Mouse (Mus musculus) forebrain, embryonic 14.5 days (tissue): ENCODE results near the gene Smg7. TPM values are rescaled to one million over a fixed set of nuclear protein-coding genes. Genes with fewer than 3 reads are reported as not detected.

Experiments
- ATAC-seq: fragments of 200-750 bp; cut with Nextera tagmentation; 2 replicates; pipeline ENCODE4 v1.8.0; 2017; ENCODE audit warnings: mild to moderate bottlenecking, moderate library complexity
- DNase-seq: peaks from one replicate; pipeline ENCODE4 v3.0.0-alpha.2; 2015; ENCODE audit warnings: low spot score
- H3K27ac ChIP-seq: fragments of 300-500 bp; sonication (generic); 2 replicates; pipeline ENCODE4 v1.5.1; 2014; ENCODE audit warnings: low read depth, mild to moderate bottlenecking, control low read depth, low read length, moderate library complexity
- H3K27me3 ChIP-seq: fragments of 300-500 bp; sonication (generic); replicated peaks from 2 replicates; pipeline ENCODE4 v1.6.1; 2014; ENCODE audit warnings: low read length, control low read depth, mixed read lengths; ENCODE audit not compliant: control insufficient read depth, insufficient read depth
- H3K36me3 ChIP-seq: fragments of 300-500 bp; sonication (generic); 2 replicates; pipeline ENCODE4 v1.6.1; 2014; ENCODE audit warnings: low read length, control low read depth; ENCODE audit not compliant: control insufficient read depth, insufficient read depth
- H3K4me1 ChIP-seq: fragments of 300-500 bp; sonication (generic); 2 replicates; pipeline ENCODE4 v1.6.1; 2014; ENCODE audit warnings: antibody characterized with exemption, low read length, control low read depth; ENCODE audit not compliant: control insufficient read depth, insufficient read depth
- H3K4me2 ChIP-seq: fragments of 300-500 bp; sonication (generic); 2 replicates; pipeline ENCODE4 v1.6.1; 2014; ENCODE audit warnings: mild to moderate bottlenecking, control low read depth, low read length
- H3K4me3 ChIP-seq: fragments of 300-500 bp; sonication (generic); 2 replicates; pipeline ENCODE4 v1.5.1; 2014; ENCODE audit warnings: low read depth, low read length, control low read depth
- H3K9ac ChIP-seq: fragments of 300-500 bp; sonication (generic); 2 replicates; pipeline ENCODE4 v1.6.1; 2014; ENCODE audit warnings: mild to moderate bottlenecking, low read length, control low read depth, moderate library complexity
- H3K9me3 ChIP-seq: fragments of 300-500 bp; sonication (generic); replicated peaks from 2 replicates; pipeline ENCODE4 v1.6.1; 2016; ENCODE audit warnings: low read length, control low read depth, mixed read lengths; ENCODE audit not compliant: control insufficient read depth
- whole genome bisulfite sequencing: fragments of 180-500 bp; shearing (Covaris S2); extraction: QIAGEN DNeasy Blood & Tissue Kit; methylation state at CpG from one replicate; pipeline ENCODE4 v1.1.7; 2014; 5-methylcytosine and 5-hydroxymethylcytosine counted together
- polyA plus RNA-seq: library from polyadenylated mRNA; unstranded; fragments of >200 nt; fragmentation: Nextera tagmentation; extraction: Ambion mirVana; gene quantifications from 2 replicates; pipeline ENCODE4 v1.2.1, GENCODE M21; 2014

Smg7 gene
- polyA plus RNA-seq, 1 experiment from 2014 or later: 31.0 TPM

- 82% methylated on average over 5 of the region's 5 CpGs for WGBS
- no peaks in the 10 kb centered on the region for H3K4me1 ChIP-seq
- no peak overlapping the region for H3K9ac ChIP-seq
- no peaks in the 10 kb centered on the region for H3K27me3 ChIP-seq
- no peak overlapping the region for H3K4me2 ChIP-seq
- peaks cover 18% of the 10 kb centered on the region for H3K36me3 ChIP-seq
- no peak overlapping the region for H3K4me3 ChIP-seq
- no peak for ATAC-seq
- no peak for DNase-seq
- H3K27ac ChIP-seq: no peak overlapping the region
- no peaks in the 10 kb centered on the region for H3K9me3 ChIP-seq
Measured at GRCm38 (mm10) chr1:152831619-152832018, 70.8 kb downstream of the Smg7 start.

- H3K4me3 ChIP-seq: no peak overlapping the region
- WGBS: 78% methylated on average over 8 of the region's 8 CpGs
- H3K27ac ChIP-seq: no peak overlapping the region
- peak; percentile 71 for DNase-seq
- H3K4me2 ChIP-seq: no peak overlapping the region
- H3K27me3 ChIP-seq: no peaks in the 10 kb centered on the region
- H3K9ac ChIP-seq: no peak overlapping the region
- peak; percentile 80 for ATAC-seq
- H3K4me1 ChIP-seq: no peaks in the 10 kb centered on the region
- H3K9me3 ChIP-seq: no peaks in the 10 kb centered on the region
- H3K36me3 ChIP-seq: peaks cover 12% of the 10 kb centered on the region; the same call in 1 of the 2 replicates
Measured at GRCm38 (mm10) chr1:152831003-152831402, 71.4 kb downstream of the Smg7 start.

DNA sequence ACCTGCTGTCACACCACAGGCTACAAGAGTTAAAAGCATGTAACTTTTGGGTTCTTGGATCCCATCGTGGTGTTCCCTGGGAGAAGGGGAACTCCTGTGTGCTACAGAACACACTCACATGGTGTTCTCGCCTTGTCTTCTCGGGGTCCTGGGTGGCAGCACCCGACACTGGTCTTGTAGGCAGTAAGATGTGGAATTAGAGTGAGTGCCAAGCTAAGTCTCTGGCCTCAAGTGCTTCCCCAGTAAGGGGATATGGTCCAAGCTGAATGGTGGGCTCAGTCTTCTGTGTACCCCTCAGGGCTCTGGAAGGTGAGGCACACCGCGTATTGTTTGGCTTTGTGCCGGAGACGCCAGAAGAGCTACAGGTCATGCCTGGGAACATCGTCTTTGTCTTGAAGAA lies 72.4 kb downstream of the Smg7 start:
- 95% methylated on average over 9 of the region's 9 CpGs for WGBS
- Histone ChIP-seq H3K4me3 (no peak overlapping the region), H3K9me3 (no peaks in the 10 kb centered on the region), H3K27me3 (no peaks in the 10 kb centered on the region), H3K27ac (no peak overlapping the region), H3K9ac (no peak overlapping the region), H3K36me3 (0 out of 2 replicates have a peak, but pooled peaks cover 4% of the 10 kb centered on the region), H3K4me1 (no peaks in the 10 kb centered on the region), H3K4me2 (no peak overlapping the region)
- DNase-seq (no peak), ATAC-seq (0 out of 2 replicates have a peak, but pooled peaks have one; percentile 3)

- H3K27ac ChIP-seq: no peak overlapping the region
- no peaks in the 10 kb centered on the region for H3K9me3 ChIP-seq
- no peak overlapping the region for H3K9ac ChIP-seq
- H3K4me3 ChIP-seq: no peak overlapping the region
- no peak overlapping the region for H3K4me2 ChIP-seq
- H3K4me1 ChIP-seq: no peaks in the 10 kb centered on the region
- DNase-seq (no peak), ATAC-seq (no peak)
- H3K27me3 ChIP-seq: no peaks in the 10 kb centered on the region
- 87% methylated on average over 10 of the region's 10 CpGs for WGBS
- H3K36me3 ChIP-seq: 0 out of 2 replicates have a peak, but pooled peaks cover 2% of the 10 kb centered on the region
Measured at GRCm38 (mm10) chr1:152828637-152829355, 73.7 kb downstream of the Smg7 start.

- no peak overlapping the region for H3K9ac ChIP-seq
- H3K27ac ChIP-seq: no peak overlapping the region
- WGBS: 72% methylated on average over 5 of the region's 5 CpGs
- no peak for ATAC-seq
- H3K27me3 ChIP-seq: no peaks in the 10 kb centered on the region
- no peaks in the 10 kb centered on the region for H3K9me3 ChIP-seq
- no peak overlapping the region for H3K4me3 ChIP-seq
- no peaks in the 10 kb centered on the region for H3K4me1 ChIP-seq
- H3K4me2 ChIP-seq: no peak overlapping the region
- 0 out of 2 replicates have a peak, but pooled peaks cover 2% of the 10 kb centered on the region for H3K36me3 ChIP-seq
- DNase-seq: no peak
Measured at GRCm38 (mm10) chr1:152828168-152828567, 74.3 kb downstream of the Smg7 start.

- DNase-seq (no peak), ATAC-seq (no peak)
- no peak overlapping the region for H3K9ac ChIP-seq
- H3K36me3 ChIP-seq: no peaks in the 10 kb centered on the region
- 90% methylated on average over 5 of the region's 5 CpGs for WGBS
- 0 out of 2 replicates have a peak, but pooled peaks cover 2% of the 10 kb centered on the region for H3K9me3 ChIP-seq
- H3K4me2 ChIP-seq: no peak overlapping the region
- H3K27ac ChIP-seq: no peak overlapping the region
- H3K4me1 ChIP-seq: no peaks in the 10 kb centered on the region
- H3K4me3 ChIP-seq: no peak overlapping the region
- no peaks in the 10 kb centered on the region for H3K27me3 ChIP-seq
Measured at GRCm38 (mm10) chr1:152826446-152826845, 76.0 kb downstream of the Smg7 start.

- H3K36me3 ChIP-seq: no peaks in the 10 kb centered on the region
- no peak for ATAC-seq
- no peak overlapping the region for H3K4me2 ChIP-seq
- no peak overlapping the region for H3K4me3 ChIP-seq
- no peaks in the 10 kb centered on the region for H3K4me1 ChIP-seq
- 0 out of 2 replicates have a peak, but pooled peaks cover 2% of the 10 kb centered on the region for H3K9me3 ChIP-seq
- no peak overlapping the region for H3K9ac ChIP-seq
- no peak overlapping the region for H3K27ac ChIP-seq
- H3K27me3 ChIP-seq: no peaks in the 10 kb centered on the region
- DNase-seq: no peak
- 78% methylated on average over 9 of the region's 9 CpGs for WGBS
Measured at GRCm38 (mm10) chr1:152824206-152824605, 78.2 kb downstream of the Smg7 start.

GRCm38 (mm10) chr1:152821746-152822145 lies 80.7 kb downstream of the Smg7 start:
- Histone ChIP-seq H3K27ac (no peak overlapping the region), H3K9ac (no peak overlapping the region), H3K9me3 (0 out of 2 replicates have a peak, but pooled peaks cover 2% of the 10 kb centered on the region), H3K4me3 (no peak overlapping the region), H3K4me2 (no peak overlapping the region), H3K27me3 (no peaks in the 10 kb centered on the region), H3K4me1 (peaks cover 9% of the 10 kb centered on the region), H3K36me3 (no peaks in the 10 kb centered on the region)
- ATAC-seq (no peak), DNase-seq (no peak)
- 85% methylated on average over 4 of the region's 4 CpGs for WGBS

DNA sequence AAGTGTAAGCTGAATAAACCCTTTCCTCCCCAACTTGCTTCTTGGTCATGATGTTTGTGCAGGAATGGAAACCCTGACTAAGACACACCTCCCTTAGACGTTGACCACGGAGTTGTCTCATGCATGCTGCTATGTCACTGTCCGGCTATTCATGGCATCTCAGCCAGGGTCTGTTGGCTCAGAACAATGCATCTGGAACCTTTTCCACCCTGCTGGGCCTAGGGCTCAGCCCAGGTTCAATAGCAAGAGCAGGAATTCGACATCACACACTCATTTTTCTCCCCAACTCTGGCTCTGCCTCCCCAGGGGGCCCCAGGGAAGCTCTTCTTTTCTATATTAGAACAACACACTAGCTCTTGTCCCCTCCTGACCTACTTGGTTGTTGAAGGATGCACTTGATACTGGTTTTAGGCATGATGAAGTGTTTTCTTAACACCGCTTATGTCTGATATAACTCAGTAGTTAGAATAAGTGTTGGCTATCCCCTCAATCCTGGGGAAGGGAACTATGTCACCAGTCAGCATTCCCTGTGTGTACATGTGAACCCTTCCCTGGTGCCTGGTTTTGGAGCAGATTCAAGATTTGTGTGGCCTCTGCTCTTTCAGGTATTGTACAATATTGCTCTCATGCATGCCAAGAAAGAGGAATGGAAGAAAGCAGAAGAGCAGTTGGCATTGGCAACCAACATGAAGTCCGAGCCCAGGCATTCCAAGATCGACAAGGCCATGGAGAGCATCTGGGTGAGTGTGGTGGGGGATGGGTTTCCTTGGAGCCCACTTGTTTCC lies 81.3 kb downstream of the Smg7 start:
- ATAC-seq: no peak
- no peak overlapping the region for H3K9ac ChIP-seq
- 78% methylated on average over 7 of the region's 7 CpGs for WGBS

More for the DNA sequence above, 81.3 kb downstream of the Smg7 start:
- H3K4me3 ChIP-seq: no peak overlapping the region
- no peak overlapping the region for H3K27ac ChIP-seq
- H3K4me1 ChIP-seq: peaks cover 15% of the 10 kb centered on the region
- no peaks in the 10 kb centered on the region for H3K27me3 ChIP-seq
- no peak overlapping the region for H3K4me2 ChIP-seq
- DNase-seq: no peak
- H3K9me3 ChIP-seq: 0 out of 2 replicates have a peak, but pooled peaks cover 2% of the 10 kb centered on the region
- no peaks in the 10 kb centered on the region for H3K36me3 ChIP-seq
